Mouse (Mus musculus): ENCODE measurements around the gene Mapk3. TPM values are rescaled to one million over a fixed set of nuclear protein-coding genes. Genes with fewer than 3 reads are reported as not detected.
A peak's percentile ranks its signal among the peaks of the same experiment; 100 is the strongest.

Gene Mapk3
- polyA plus RNA-seq, 1 experiment from 2014 or later: 99.7 TPM

DNA sequence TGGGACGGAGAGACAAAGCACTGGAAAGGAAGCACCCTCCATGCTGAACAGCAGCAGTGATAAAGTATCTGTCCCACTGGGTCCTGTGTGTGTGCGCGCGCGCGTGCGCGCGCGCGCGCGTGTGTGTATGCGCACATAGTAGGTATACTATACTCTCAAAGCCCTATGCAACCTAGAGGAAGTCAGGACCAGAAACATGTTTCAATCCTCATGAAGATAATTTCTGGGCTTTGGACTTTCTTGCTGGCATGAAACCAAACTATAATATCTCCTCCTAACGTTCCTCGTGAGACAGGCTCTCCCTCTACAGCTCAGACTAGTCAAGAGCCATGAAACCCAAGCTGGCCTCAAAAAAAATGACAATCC, 41.6 kb downstream of the Mapk3 start:
- WGBS: 96% methylated on average over 16 of the region's 16 CpGs
- Histone ChIP-seq H3K9ac (ENCODE audit: low read length) (no peak overlapping the region), H3K36me3 (ENCODE audit: control insufficient read depth, insufficient read depth, low read length) (peaks cover 40% of the 10 kb centered on the region)

DNA sequence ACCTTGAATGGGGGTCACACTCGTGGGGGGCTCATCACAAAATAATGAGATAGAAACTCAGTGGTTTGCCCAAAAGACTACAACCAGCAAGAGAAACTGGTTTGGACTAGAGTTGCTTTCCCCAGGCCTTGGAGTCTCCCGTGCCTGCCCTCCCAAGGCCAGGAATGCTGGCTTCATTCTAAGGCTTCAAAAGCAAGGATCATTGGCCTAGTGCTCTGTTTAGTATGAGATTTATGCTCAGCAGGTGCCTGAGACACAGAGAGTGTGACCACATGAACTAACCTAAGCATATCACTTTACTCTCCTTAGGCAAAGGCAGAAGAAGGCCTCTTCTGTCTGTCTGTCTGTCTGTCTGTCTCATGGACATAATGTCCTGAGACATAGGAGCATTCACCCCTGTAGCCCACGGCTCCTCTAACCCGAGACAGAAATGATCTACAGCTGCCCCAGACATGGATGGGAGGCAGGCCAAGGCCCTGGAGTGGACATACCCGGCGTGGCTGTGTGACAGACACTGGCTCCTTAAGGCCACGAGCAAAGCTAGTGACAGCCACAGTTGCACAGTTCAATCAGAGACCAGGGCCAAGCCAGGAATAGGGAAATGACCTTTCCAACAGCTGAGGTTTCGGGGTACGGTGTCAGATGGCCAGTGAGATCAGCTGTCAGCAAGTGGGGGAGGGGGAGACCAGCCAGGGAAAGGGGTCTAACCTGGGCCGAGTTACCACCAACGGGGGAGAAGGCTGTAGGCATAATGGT, 42.9 kb downstream of the Mapk3 start:
- 89% methylated on average over 11 of the region's 11 CpGs for WGBS

More for the DNA sequence above, 41.6 kb downstream of the Mapk3 start:
- Histone ChIP-seq H3K4me3 (ENCODE audit: low read depth, low read length) (no peak overlapping the region), H3K27me3 (replicated peaks; ENCODE audit: control insufficient read depth, insufficient read depth, low read length) (no peaks in the 10 kb centered on the region), H3K9me3 (replicated peaks; ENCODE audit: control insufficient read depth, low read length) (no peaks in the 10 kb centered on the region), H3K27ac (ENCODE audit: low read depth, low read length) (no peak overlapping the region), H3K4me1 (ENCODE audit: control insufficient read depth, insufficient read depth, low read length) (peaks cover 12% of the 10 kb centered on the region), H3K4me2 (ENCODE audit: low read length) (no peak overlapping the region)
- no peak for DNase-seq (ENCODE audit: low spot score)
- ATAC-seq: no peak

DNA sequence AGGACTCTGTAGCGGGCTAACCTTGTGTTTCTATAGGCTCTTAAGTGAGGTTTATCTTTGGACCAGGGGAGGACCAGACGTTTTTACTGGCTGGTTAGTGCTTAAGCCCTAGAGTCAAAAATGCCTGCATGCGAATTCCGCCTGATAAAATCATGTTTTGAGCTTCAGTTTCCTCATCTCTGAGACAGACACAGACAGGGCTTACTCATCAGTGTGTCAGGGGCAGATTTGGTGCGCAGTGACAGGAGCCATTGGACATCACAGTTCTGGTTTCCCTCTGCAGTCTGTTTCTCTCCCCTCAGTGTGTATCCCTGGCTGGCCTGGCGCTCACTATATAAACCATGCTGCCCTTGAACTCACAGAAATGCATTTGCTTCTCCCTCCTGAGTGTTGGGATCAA, 43.8 kb downstream of the Mapk3 start:
- Histone ChIP-seq H3K9me3 (replicated peaks; ENCODE audit: control insufficient read depth, low read length) (no peaks in the 10 kb centered on the region), H3K4me1 (ENCODE audit: control insufficient read depth, insufficient read depth, low read length) (peaks cover 8% of the 10 kb centered on the region), H3K4me3 (ENCODE audit: low read depth, low read length) (no peak overlapping the region), H3K27ac (ENCODE audit: low read depth, low read length) (no peak overlapping the region), H3K9ac (ENCODE audit: low read length) (no peak overlapping the region), H3K27me3 (replicated peaks; ENCODE audit: control insufficient read depth, insufficient read depth, low read length) (no peaks in the 10 kb centered on the region), H3K4me2 (ENCODE audit: low read length) (no peak overlapping the region), H3K36me3 (ENCODE audit: control insufficient read depth, insufficient read depth, low read length) (peaks cover 28% of the 10 kb centered on the region)
- 94% methylated on average over 6 of the region's 6 CpGs for WGBS
- no peak for DNase-seq (ENCODE audit: low spot score)
- ATAC-seq: no peak

More for the DNA sequence above, 42.9 kb downstream of the Mapk3 start:
- H3K36me3 ChIP-seq (ENCODE audit: control insufficient read depth, insufficient read depth, low read length): peaks cover 28% of the 10 kb centered on the region
- H3K27me3 ChIP-seq (replicated peaks; ENCODE audit: control insufficient read depth, insufficient read depth, low read length): no peaks in the 10 kb centered on the region
- no peaks in the 10 kb centered on the region for H3K9me3 ChIP-seq (replicated peaks; ENCODE audit: control insufficient read depth, low read length)
- no peak overlapping the region for H3K9ac ChIP-seq (ENCODE audit: low read length)
- no peak overlapping the region for H3K27ac ChIP-seq (ENCODE audit: low read depth, low read length)
- no peak for DNase-seq (ENCODE audit: low spot score)
- H3K4me1 ChIP-seq (ENCODE audit: control insufficient read depth, insufficient read depth, low read length): peaks cover 12% of the 10 kb centered on the region
- ATAC-seq: no peak
- no peak overlapping the region for H3K4me2 ChIP-seq (ENCODE audit: low read length)
- H3K4me3 ChIP-seq (ENCODE audit: low read depth, low read length): no peak overlapping the region

DNA sequence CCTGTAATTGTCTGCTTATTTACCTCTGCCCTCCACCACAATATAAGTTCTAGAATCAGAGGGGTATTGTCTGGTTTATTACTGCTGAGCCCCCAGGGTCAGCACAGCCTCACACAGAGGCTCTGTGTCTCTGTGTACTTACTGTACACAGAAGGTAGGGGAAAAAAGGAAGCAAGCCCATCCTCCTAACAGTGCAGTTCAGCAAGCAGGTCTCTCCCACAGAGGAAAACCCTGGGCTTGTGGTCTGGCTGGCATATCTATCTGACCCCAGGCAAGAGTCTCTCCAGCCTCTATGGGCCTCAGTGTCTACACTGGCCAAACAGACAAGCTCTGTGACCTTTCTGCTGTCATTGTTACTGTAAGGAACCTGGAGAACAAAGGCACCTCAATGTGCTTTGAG, 44.4 kb downstream of the Mapk3 start:
- Histone ChIP-seq H3K4me1 (ENCODE audit: control insufficient read depth, insufficient read depth, low read length) (peaks cover 12% of the 10 kb centered on the region), H3K9ac (ENCODE audit: low read length) (no peak overlapping the region), H3K4me2 (ENCODE audit: low read length) (no peak overlapping the region), H3K36me3 (ENCODE audit: control insufficient read depth, insufficient read depth, low read length) (peaks cover 28% of the 10 kb centered on the region), H3K27ac (ENCODE audit: low read depth, low read length) (no peak overlapping the region), H3K9me3 (replicated peaks; ENCODE audit: control insufficient read depth, low read length) (no peaks in the 10 kb centered on the region), H3K27me3 (replicated peaks; ENCODE audit: control insufficient read depth, insufficient read depth, low read length) (no peaks in the 10 kb centered on the region), H3K4me3 (ENCODE audit: low read depth, low read length) (no peak overlapping the region)
- no peak for DNase-seq (ENCODE audit: low spot score)
- ATAC-seq: no peak

DNA sequence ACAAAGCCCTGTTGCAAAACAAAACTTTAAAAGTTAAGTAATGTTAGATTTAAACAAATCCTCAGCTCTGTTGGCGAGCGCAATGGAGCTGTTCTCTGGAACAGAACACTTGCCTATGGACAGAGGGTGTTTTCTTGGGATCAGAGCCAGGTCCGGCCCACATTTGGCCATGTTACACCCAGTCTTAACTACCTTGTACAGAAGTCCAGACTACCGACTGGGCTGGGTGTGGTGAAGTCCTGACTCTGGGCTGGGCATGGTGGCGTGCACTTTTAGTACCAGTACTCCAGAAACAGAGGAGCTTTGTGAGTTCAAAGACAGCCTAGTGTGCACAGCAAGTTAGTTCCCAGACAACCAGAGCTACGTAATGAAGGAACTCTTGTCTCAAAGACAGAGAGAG, 47.6 kb downstream of the Mapk3 start:
- Histone ChIP-seq H3K27ac (ENCODE audit: low read depth, low read length) (no peak overlapping the region), H3K27me3 (replicated peaks; ENCODE audit: control insufficient read depth, insufficient read depth, low read length) (no peaks in the 10 kb centered on the region), H3K9ac (ENCODE audit: low read length) (0 out of 2 replicates have a peak overlapping the region, but pooled peaks have one; percentile 9), H3K4me3 (ENCODE audit: low read depth, low read length) (no peak overlapping the region), H3K4me1 (ENCODE audit: control insufficient read depth, insufficient read depth, low read length) (peaks cover 8% of the 10 kb centered on the region), H3K36me3 (ENCODE audit: control insufficient read depth, insufficient read depth, low read length) (peaks cover 26% of the 10 kb centered on the region), H3K4me2 (ENCODE audit: low read length) (no peak overlapping the region), H3K9me3 (replicated peaks; ENCODE audit: control insufficient read depth, low read length) (no peaks in the 10 kb centered on the region)
- DNase-seq (ENCODE audit: low spot score): no peak
- ATAC-seq: no peak
- WGBS: 84% methylated on average over 6 of the region's 6 CpGs

DNA sequence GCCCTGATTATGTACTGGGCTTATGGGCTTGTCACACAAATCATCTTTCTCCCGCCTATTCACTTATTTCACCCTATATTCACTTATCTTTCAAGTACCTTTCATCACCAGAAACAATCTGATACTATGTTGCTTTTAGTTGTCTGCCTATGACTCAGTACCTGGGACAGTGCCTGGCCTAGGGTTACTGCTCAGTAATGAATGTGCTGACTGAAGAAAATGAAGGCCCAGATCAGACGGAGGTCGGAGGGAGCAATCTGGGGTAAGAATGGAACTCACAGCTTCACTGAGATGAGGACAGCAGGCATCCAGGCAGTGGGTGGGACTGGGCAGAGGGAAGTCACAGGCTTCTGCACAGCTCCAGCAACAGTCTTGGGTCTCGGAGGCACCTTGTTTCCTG, 48.0 kb downstream of the Mapk3 start:
- peak overlapping the region; percentile 88; the same call in 1 of the 2 replicates for H3K9ac ChIP-seq (ENCODE audit: low read length)
- no peak for DNase-seq (ENCODE audit: low spot score)
- peaks cover 8% of the 10 kb centered on the region for H3K4me1 ChIP-seq (ENCODE audit: control insufficient read depth, insufficient read depth, low read length)
- peak overlapping the region; percentile 90; the same call in 1 of the 2 replicates for H3K4me2 ChIP-seq (ENCODE audit: low read length)
- H3K27me3 ChIP-seq (replicated peaks; ENCODE audit: control insufficient read depth, insufficient read depth, low read length): no peaks in the 10 kb centered on the region
- no peak for ATAC-seq
- H3K4me3 ChIP-seq (ENCODE audit: low read depth, low read length): no peak overlapping the region
- peaks cover 25% of the 10 kb centered on the region for H3K36me3 ChIP-seq (ENCODE audit: control insufficient read depth, insufficient read depth, low read length)
- no peak overlapping the region for H3K27ac ChIP-seq (ENCODE audit: low read depth, low read length)
- 75% methylated on average over 4 of the region's 4 CpGs for WGBS
- no peaks in the 10 kb centered on the region for H3K9me3 ChIP-seq (replicated peaks; ENCODE audit: control insufficient read depth, low read length)

DNA sequence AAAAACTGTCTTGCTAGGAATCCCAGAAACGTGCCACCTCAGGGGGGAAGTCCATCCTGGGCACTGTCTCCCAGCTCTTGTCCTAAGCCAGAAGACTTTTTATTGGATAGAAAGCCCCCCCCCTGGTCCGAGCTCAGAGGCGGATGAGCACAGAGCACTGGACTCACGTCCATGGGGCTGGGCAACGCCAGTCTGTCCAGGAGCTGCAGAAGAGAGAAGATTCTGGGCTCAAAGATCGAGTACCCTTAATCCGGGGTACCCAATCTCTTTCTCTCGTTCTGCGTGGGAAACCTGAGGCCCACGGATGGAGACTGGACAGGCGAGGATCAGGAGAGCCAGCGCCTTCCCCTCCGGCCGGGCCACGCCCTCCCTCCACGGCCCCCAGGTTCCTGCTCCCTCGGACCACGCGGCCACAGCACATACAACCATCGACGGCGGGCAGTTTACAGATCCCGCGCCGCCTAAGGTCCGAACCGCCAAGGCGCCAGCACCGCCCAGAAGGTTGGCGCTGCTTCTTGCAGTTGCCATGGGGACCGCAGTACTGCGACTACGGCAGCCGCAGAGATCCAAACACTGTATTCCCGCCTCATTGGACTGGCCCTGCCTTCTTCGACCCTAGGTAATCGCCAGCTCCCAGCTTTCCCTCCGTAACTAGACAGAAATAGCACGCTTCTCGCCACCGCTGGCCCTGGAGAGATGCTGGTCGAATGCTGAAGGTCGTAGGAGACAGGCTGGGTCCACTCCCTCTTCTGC, 49.5 kb downstream of the Mapk3 start:
- ATAC-seq: peak; percentile 98
- peak overlapping the region; percentile 90 for H3K4me2 ChIP-seq (ENCODE audit: low read length)
- peaks cover 8% of the 10 kb centered on the region for H3K4me1 ChIP-seq (ENCODE audit: control insufficient read depth, insufficient read depth, low read length)
- peaks cover 12% of the 10 kb centered on the region; the same call in 1 of the 2 replicates for H3K36me3 ChIP-seq (ENCODE audit: control insufficient read depth, insufficient read depth, low read length)
- no peaks in the 10 kb centered on the region for H3K9me3 ChIP-seq (replicated peaks; ENCODE audit: control insufficient read depth, low read length)
- peak overlapping the region; percentile 88 for H3K9ac ChIP-seq (ENCODE audit: low read length)
- peak overlapping the region; percentile 72 for H3K4me3 ChIP-seq (ENCODE audit: low read depth, low read length)
- H3K27ac ChIP-seq (ENCODE audit: low read depth, low read length): peak overlapping the region; percentile 67
- no peaks in the 10 kb centered on the region for H3K27me3 ChIP-seq (replicated peaks; ENCODE audit: control insufficient read depth, insufficient read depth, low read length)
- DNase-seq (ENCODE audit: low spot score): peak; percentile 94
- under 1% methylated on average over 43 of the region's 43 CpGs for WGBS

DNA sequence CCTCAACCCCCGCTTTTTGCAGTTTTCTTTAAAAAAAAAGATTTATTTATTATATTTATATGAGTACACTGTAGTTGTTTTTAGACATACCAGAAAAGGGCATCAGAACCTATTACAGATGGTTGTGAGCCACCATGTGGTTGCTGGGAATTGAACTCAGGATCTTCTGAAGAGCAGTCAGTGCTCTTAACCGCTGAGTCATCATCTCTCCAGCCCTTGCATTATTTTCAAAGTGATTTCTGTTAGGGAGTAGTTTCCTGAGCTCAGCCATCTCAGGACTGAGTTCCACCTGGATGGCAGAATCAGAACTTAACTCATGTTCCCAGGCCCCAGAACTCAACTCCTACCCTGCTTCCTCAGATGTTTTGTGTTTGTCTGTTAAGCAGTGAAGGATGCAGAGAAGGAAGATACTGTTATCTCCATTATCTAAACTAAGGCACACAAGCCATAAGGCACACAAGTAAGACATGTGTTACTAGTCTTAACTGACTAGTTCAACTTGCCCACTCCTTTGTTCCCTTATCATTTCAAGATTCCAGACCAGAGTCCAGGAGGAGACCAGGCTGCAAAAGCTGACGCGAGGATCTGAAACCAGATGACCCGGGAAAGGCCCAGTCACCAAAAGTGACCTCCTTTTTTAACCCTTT, 50.4 kb downstream of the Mapk3 start:
- no peak for DNase-seq (ENCODE audit: low spot score)
- 77% methylated on average over 5 of the region's 5 CpGs for WGBS
- Histone ChIP-seq H3K4me3 (ENCODE audit: low read depth, low read length) (no peak overlapping the region), H3K27ac (ENCODE audit: low read depth, low read length) (no peak overlapping the region), H3K9me3 (replicated peaks; ENCODE audit: control insufficient read depth, low read length) (no peaks in the 10 kb centered on the region), H3K4me1 (ENCODE audit: control insufficient read depth, insufficient read depth, low read length) (peaks cover 8% of the 10 kb centered on the region), H3K27me3 (replicated peaks; ENCODE audit: control insufficient read depth, insufficient read depth, low read length) (no peaks in the 10 kb centered on the region), H3K4me2 (ENCODE audit: low read length) (peak overlapping the region; percentile 90), H3K36me3 (ENCODE audit: control insufficient read depth, insufficient read depth, low read length) (peaks cover 7% of the 10 kb centered on the region; the same call in 1 of the 2 replicates), H3K9ac (ENCODE audit: low read length) (no peak overlapping the region; the same call in 1 of the 2 replicates)
- no peak for ATAC-seq
